Mouse (Mus musculus): ENCODE data around the gene Dag1. TPM values are rescaled to one million over a fixed set of nuclear protein-coding genes. Genes with fewer than 3 reads are reported as not detected.
"Not testable (repeated sequence)": the region's sequence is repeated elsewhere in the genome, so short reads cannot be mapped to it uniquely, and the experiment has no call there.

The Dag1 gene
- polyA plus RNA-seq, 1 experiment from 2014 or later, result 57.8 TPM

DNA sequence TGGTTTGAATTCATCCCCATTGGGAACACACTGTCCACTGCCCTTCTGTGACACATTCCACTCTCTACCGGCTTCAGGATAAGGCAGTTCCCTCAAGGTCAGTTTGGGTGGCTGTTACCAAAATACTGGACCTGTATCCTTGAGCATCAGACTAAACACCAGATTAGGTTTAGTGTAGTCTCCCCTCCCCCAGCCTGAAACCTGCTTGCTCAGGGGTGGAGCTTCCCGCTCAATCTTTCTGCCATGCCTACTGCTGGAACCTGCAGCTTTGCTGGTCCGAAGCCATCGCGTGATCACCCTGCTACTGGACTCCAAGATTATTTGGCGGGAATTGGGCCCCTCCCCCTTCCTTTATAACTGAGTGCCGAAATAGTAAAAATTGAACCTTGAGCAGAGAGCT lies 4.9 kb upstream of the Dag1 start:
- not testable (repeated sequence) for H3K4me1 ChIP-seq (replicated peaks); H3K9ac ChIP-seq (replicated peaks); H3K4me3 ChIP-seq (replicated peaks); H3K9me3 ChIP-seq; H3K36me3 ChIP-seq; H3K27me3 ChIP-seq; H3K4me2 ChIP-seq (replicated peaks); ATAC-seq; H3K27ac ChIP-seq
- WGBS, result 76% methylated on average over 6 of the region's 7 CpGs

- H3K4me3 ChIP-seq (replicated peaks), result no peak overlapping the region
- H3K4me1 ChIP-seq (replicated peaks), result peaks cover 10% of the 10 kb centered on the region
- 84% methylated on average over 7 of the region's 7 CpGs for WGBS
- no peaks in the 10 kb centered on the region for H3K36me3 ChIP-seq
- H3K9ac ChIP-seq (replicated peaks), result no peak overlapping the region
- ATAC-seq, result no peak
- no peaks in the 10 kb centered on the region for H3K9me3 ChIP-seq
- H3K4me2 ChIP-seq (replicated peaks), result no peak overlapping the region
- no peaks in the 10 kb centered on the region for H3K27me3 ChIP-seq
- H3K27ac ChIP-seq, result no peak overlapping the region
Observed at GRCm38 (mm10) chr9:108267691-108268090, 3.9 kb upstream of the Dag1 start.

DNA sequence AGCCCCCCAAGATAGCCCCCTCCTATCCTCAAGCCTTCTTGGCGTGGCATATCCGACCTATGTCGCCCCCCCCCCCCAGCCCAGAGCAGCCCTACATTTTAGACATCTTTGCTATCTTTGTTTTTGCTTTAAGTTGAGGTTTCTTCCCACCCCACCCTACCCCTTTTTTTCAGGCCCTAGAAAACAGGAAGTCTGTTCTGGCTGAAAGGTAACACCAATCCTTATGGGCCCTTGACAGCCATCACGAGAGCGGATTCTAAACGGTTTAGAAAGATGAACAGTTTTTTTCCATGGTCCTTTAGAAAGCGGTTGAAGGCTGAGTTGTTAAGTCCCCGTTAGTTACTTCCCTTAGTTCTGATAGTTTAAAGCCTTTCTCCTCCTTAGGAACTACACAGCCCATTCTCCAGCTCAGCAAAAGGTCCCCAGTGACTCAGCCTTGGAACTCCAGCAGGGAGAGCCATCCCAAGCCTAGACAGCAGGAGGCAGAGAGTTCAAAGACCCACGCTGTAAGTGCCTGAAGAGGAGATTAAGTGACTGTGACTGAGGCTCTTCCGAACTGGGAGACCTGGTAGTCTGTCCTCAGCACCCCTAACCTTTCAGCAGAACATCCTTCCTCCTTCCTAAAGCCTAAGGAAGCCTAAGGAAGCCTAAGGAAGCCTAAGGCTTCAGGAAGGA lies 2.6 kb upstream of the Dag1 start:
- WGBS, result 64% methylated on average over 10 of the region's 10 CpGs
- H3K9ac ChIP-seq (replicated peaks), result no peak overlapping the region
- no peaks in the 10 kb centered on the region for H3K27me3 ChIP-seq
- ATAC-seq, result no peak
- no peak overlapping the region for H3K4me3 ChIP-seq (replicated peaks)
- peaks cover 23% of the 10 kb centered on the region for H3K4me1 ChIP-seq (replicated peaks)
- no peaks in the 10 kb centered on the region for H3K9me3 ChIP-seq
- H3K36me3 ChIP-seq, result no peaks in the 10 kb centered on the region
- no peak overlapping the region for H3K4me2 ChIP-seq (replicated peaks)
- H3K27ac ChIP-seq, result no peak overlapping the region

GRCm38 (mm10) chr9:108264191-108264921 lies 598 bp upstream of the Dag1 start:
- Histone ChIP-seq H3K9me3 (no peaks in the 10 kb centered on the region), H3K4me1 (replicated peaks) (peaks cover 28% of the 10 kb centered on the region), H3K36me3 (no peaks in the 10 kb centered on the region), H3K4me2 (replicated peaks) (peak overlapping the region; percentile 83), H3K27ac (peak overlapping the region; percentile 94; the same call in 1 of the 2 replicates), H3K4me3 (replicated peaks) (peak overlapping the region; percentile 98), H3K9ac (replicated peaks) (peak overlapping the region; percentile 86), H3K27me3 (no peaks in the 10 kb centered on the region)
- ATAC-seq, result no peak
- WGBS, result 21% methylated on average over 10 of the region's 10 CpGs

GRCm38 (mm10) chr9:108263131-108263681 lies 552 bp downstream of the Dag1 start:
- Histone ChIP-seq H3K27me3 (no peaks in the 10 kb centered on the region), H3K9me3 (no peaks in the 10 kb centered on the region), H3K4me1 (replicated peaks) (peaks cover 28% of the 10 kb centered on the region), H3K4me3 (replicated peaks) (peak overlapping the region; percentile 98), H3K9ac (replicated peaks) (peak overlapping the region; percentile 86), H3K4me2 (replicated peaks) (peak overlapping the region; percentile 83), H3K36me3 (no peaks in the 10 kb centered on the region), H3K27ac (peak overlapping the region; percentile 94)
- peak; percentile 73 for ATAC-seq
- under 1% methylated on average over 53 of the region's 62 CpGs for WGBS

- WGBS, result 43% methylated on average over 11 of the region's 11 CpGs
- Histone ChIP-seq H3K9ac (replicated peaks) (peak overlapping the region; percentile 86), H3K4me2 (replicated peaks) (peak overlapping the region; percentile 83), H3K36me3 (no peaks in the 10 kb centered on the region), H3K27me3 (no peaks in the 10 kb centered on the region), H3K4me3 (replicated peaks) (peak overlapping the region; percentile 98), H3K27ac (peak overlapping the region; percentile 94), H3K4me1 (replicated peaks) (peaks cover 28% of the 10 kb centered on the region), H3K9me3 (no peaks in the 10 kb centered on the region)
- no peak for ATAC-seq
Observed at GRCm38 (mm10) chr9:108262494-108263049, 1.2 kb downstream of the Dag1 start.

GRCm38 (mm10) chr9:108261865-108262264 lies 1.9 kb downstream of the Dag1 start:
- Histone ChIP-seq H3K9me3 (no peaks in the 10 kb centered on the region), H3K27me3 (no peaks in the 10 kb centered on the region), H3K4me2 (replicated peaks) (peak overlapping the region; percentile 83), H3K9ac (replicated peaks) (0 out of 2 replicates have a peak overlapping the region, but pooled peaks have one; percentile 15), H3K4me1 (replicated peaks) (peaks cover 28% of the 10 kb centered on the region), H3K4me3 (replicated peaks) (peak overlapping the region; percentile 98; the same call in 1 of the 2 replicates), H3K27ac (no peak overlapping the region), H3K36me3 (no peaks in the 10 kb centered on the region)
- ATAC-seq, result no peak
- WGBS, result 82% methylated on average over 7 of the region's 7 CpGs

- no peak overlapping the region for H3K4me2 ChIP-seq (replicated peaks)
- no peak overlapping the region for H3K27ac ChIP-seq
- H3K36me3 ChIP-seq, result no peaks in the 10 kb centered on the region
- H3K9ac ChIP-seq (replicated peaks), result no peak overlapping the region
- ATAC-seq, result no peak
- WGBS, result 89% methylated on average over 4 of the region's 4 CpGs
- H3K9me3 ChIP-seq, result no peaks in the 10 kb centered on the region
- H3K4me3 ChIP-seq (replicated peaks), result no peak overlapping the region
- no peaks in the 10 kb centered on the region for H3K27me3 ChIP-seq
- H3K4me1 ChIP-seq (replicated peaks), result peaks cover 28% of the 10 kb centered on the region
Observed at GRCm38 (mm10) chr9:108260526-108260925, 3.2 kb downstream of the Dag1 start.

DNA sequence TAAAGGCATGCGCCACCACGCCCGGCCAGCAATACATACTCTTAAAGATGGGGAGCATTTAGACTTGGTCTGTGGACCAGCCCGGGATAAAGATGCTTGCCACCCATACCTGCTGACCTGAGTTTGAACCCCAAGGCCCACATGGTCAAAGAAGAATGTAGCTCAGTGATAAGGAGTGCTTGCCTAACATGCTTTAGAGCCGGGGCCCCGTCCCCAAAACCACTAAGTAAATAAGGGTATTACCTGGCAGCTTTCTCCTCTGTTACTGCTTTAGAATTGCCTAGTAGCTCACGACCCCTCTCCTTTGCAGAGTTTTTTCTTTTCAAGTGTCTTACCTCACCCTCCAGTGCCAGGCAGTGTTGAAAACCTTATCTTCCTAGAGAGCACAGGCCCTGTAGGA lies 11.0 kb downstream of the Dag1 start:
- Histone ChIP-seq H3K36me3 (peaks cover 26% of the 10 kb centered on the region), H3K4me1 (replicated peaks) (no peaks in the 10 kb centered on the region), H3K4me2 (replicated peaks) (no peak overlapping the region), H3K27ac (no peak overlapping the region), H3K9ac (replicated peaks) (no peak overlapping the region), H3K4me3 (replicated peaks) (no peak overlapping the region), H3K9me3 (no peaks in the 10 kb centered on the region), H3K27me3 (no peaks in the 10 kb centered on the region)
- ATAC-seq, result no peak
- WGBS, result 98% methylated on average over 7 of the region's 7 CpGs

GRCm38 (mm10) chr9:108251877-108252276 lies 11.9 kb downstream of the Dag1 start:
- H3K4me2 ChIP-seq (replicated peaks), result no peak overlapping the region
- H3K27me3 ChIP-seq, result no peaks in the 10 kb centered on the region
- no peak overlapping the region for H3K9ac ChIP-seq (replicated peaks)
- H3K9me3 ChIP-seq, result no peaks in the 10 kb centered on the region
- peaks cover 28% of the 10 kb centered on the region for H3K36me3 ChIP-seq
- H3K4me1 ChIP-seq (replicated peaks), result no peaks in the 10 kb centered on the region
- H3K27ac ChIP-seq, result no peak overlapping the region
- no peak overlapping the region for H3K4me3 ChIP-seq (replicated peaks)
- WGBS, result 92% methylated on average over 6 of the region's 6 CpGs
- ATAC-seq, result no peak

- H3K4me1 ChIP-seq (replicated peaks), result no peaks in the 10 kb centered on the region
- no peaks in the 10 kb centered on the region for H3K27me3 ChIP-seq
- no peak overlapping the region for H3K4me3 ChIP-seq (replicated peaks)
- H3K36me3 ChIP-seq, result peaks cover 31% of the 10 kb centered on the region
- H3K9me3 ChIP-seq, result no peaks in the 10 kb centered on the region
- H3K9ac ChIP-seq (replicated peaks), result no peak overlapping the region
- H3K27ac ChIP-seq, result no peak overlapping the region
- H3K4me2 ChIP-seq (replicated peaks), result no peak overlapping the region
- WGBS, result 74% methylated on average over 5 of the region's 5 CpGs
- ATAC-seq, result no peak
Observed at GRCm38 (mm10) chr9:108248957-108249356, 14.8 kb downstream of the Dag1 start.

DNA sequence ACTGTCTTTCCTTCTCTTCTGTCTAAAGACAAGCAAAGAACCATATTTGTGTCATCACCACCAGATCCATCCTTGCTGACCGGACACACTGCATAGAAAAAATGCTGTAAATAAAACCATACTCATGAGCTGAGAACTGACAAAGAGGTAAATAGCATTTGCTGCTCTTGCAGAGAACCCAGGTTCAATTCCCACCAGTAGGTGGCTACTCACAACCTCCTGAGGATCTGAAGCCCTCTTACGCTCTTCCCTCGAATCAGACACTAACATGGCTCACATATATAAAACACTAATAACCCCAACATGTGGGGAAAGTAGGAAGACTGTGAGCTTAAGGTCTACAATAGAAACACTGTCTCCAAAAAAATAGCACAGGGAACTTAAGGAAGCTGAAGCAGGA lies 18.8 kb downstream of the Dag1 start:
- H3K9me3 ChIP-seq, result no peaks in the 10 kb centered on the region
- 80% methylated on average over 3 of the region's 3 CpGs for WGBS

More for the DNA sequence above, 18.8 kb downstream of the Dag1 start:
- Histone ChIP-seq H3K9ac (replicated peaks) (no peak overlapping the region), H3K4me2 (replicated peaks) (no peak overlapping the region), H3K27ac (no peak overlapping the region), H3K4me3 (replicated peaks) (no peak overlapping the region), H3K27me3 (no peaks in the 10 kb centered on the region), H3K4me1 (replicated peaks) (no peaks in the 10 kb centered on the region), H3K36me3 (peaks cover 18% of the 10 kb centered on the region)
- no peak for ATAC-seq
